Mouse (Mus musculus) neural tube, embryonic 12.5 days (tissue): ENCODE results near the gene Il1f5. TPM values are rescaled to one million over a fixed set of nuclear protein-coding genes. Genes with fewer than 3 reads are reported as not detected.

Experiments
- polyA plus RNA-seq: library from polyadenylated mRNA; unstranded; fragments of >200 nt; fragmentation: Nextera tagmentation; extraction: Ambion mirVana; gene quantifications from 2 replicates; pipeline ENCODE4 v1.2.1, GENCODE M21; 2016

The Il1f5 gene
- polyA plus RNA-seq, 1 experiment from 2014 or later = not detected

Other genes with a start within 250 kb of the Il1f5 start
- gene Hnmt, start 227.6 kb upstream of the Il1f5 start, polyA plus RNA-seq = 0.93 and 1.1 TPM in 2 replicates
- not detected in 2 replicates for gene Tbpl2, start 180.4 kb upstream of the Il1f5 start, polyA plus RNA-seq
- not detected in 2 replicates for gene Il1f8, start 123.8 kb upstream of the Il1f5 start, polyA plus RNA-seq
- not detected in 2 replicates for gene Il1f9, start 90.5 kb upstream of the Il1f5 start, polyA plus RNA-seq
- not detected in 2 replicates for gene Il1f6, start 61.5 kb upstream of the Il1f5 start, polyA plus RNA-seq
- not detected in 2 replicates for gene Il1f10, start 14.2 kb downstream of the Il1f5 start, polyA plus RNA-seq
- 0.14 and 0.18 TPM in 2 replicates for gene Il1rn, start 59.9 kb downstream of the Il1f5 start, polyA plus RNA-seq
- 0.43 and 0.47 TPM in 2 replicates for gene Psd4, start 90.6 kb downstream of the Il1f5 start, polyA plus RNA-seq
- gene Pax8, start 198.6 kb downstream of the Il1f5 start, polyA plus RNA-seq = 50.0 and 56.2 TPM in 2 replicates